Mouse (Mus musculus): ENCODE measurements around the gene Lepr.
"Not testable (repeated sequence)": the region's sequence is repeated elsewhere in the genome, so short reads cannot be mapped to it uniquely, and the experiment has no call there.

Gene Lepr

GRCm38 (mm10) chr4:101718991-101719580 is 1.9 kb downstream of the Lepr start:
- DNase-seq (ENCODE audit: low spot score): no peak

- no peak for DNase-seq (ENCODE audit: low spot score)
Observed at GRCm38 (mm10) chr4:101721705-101722104, 4.5 kb downstream of the Lepr start.

DNA sequence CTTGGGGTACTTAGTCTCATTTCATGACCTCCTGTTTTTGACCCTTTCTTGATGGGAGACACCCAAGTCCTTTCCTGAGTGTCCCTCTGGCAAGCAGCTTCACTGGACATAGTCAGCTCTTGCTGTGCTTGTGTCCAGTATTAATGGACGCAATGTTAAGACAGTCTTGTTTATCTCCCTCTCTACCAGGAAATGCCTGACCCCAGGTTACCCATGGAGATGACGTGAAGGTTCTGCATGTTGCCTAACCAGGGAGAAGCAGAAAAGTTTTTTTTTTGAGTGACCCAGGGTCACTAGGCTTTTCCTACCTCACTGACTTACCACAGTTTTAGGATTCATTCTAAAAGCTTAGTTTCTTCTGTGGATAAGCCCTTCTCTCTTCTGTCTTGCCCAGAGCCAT is 24.8 kb downstream of the Lepr start:
- DNase-seq (ENCODE audit: low spot score): no peak

- DNase-seq (ENCODE audit: low spot score): no peak
Observed at GRCm38 (mm10) chr4:101745534-101745933, 28.3 kb downstream of the Lepr start.

DNA sequence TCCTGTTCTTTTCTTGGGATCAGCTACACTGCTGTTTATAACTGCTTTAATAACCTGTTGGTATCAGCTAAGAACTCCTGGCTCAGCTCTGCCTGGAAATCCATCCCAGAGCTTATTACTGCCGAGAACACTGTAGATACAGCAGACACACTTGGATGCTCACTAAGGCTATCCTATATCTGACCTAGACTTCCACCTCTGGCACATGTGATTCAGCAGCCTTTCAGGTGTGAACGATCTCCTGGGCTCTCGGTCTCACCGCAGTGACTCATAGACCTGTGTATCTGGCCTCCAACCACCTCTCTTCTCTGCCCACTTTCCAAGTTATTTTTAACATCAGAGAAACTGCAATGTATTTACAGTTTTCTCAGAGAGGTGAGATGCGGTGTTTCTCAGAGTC is 43.3 kb downstream of the Lepr start:
- DNase-seq (ENCODE audit: low spot score): no peak

GRCm38 (mm10) chr4:101843923-101844322 is 126.7 kb downstream of the Lepr start, which contains the start of gene B020004J07Rik:
Gene B020004J07Rik (minus strand): TSS chr4:101844023.
- not testable (repeated sequence) for DNase-seq (ENCODE audit: low spot score)

GRCm38 (mm10) chr4:101850908-101851307 is 133.7 kb downstream of the Lepr start:
- no peak for DNase-seq (ENCODE audit: low spot score)

DNA sequence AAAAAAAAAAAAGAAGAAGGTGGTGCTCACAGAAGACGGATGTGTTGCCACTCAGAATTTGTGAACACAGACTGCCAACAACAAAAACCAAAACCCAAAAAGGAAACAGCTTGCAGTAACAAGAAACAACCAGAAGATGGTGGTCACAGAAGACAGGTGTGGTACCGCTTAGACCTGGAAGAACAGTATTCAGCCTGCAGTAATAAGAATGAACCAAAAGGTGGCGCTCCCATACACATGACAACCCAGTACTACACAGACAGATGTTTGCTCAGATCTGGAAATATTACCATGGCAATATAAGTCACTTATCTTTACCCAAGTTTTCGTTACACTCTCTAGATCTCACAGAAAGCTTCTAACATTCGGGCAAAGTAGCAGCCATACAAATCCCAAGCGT is 143.7 kb downstream of the Lepr start:
- DNase-seq (ENCODE audit: low spot score): no peak

GRCm38 (mm10) chr4:101862289-101862688 is 145.1 kb downstream of the Lepr start:
- no peak for DNase-seq (ENCODE audit: low spot score)
